28 mouse cellular contexts compared by ENCODE assay signal in genomic region chr2:154946921-154947320, GRCm38 (mm10).
"Had no signal": no experiment of that assay in that cellular context is flagged by ENCODE, and none has a peak within 500 bp of the region (broad histone marks: within the 10 kb centered on the region; RNA-seq: fewer than 3 reads in every experiment).

No protein-coding gene starts in this region.

- ATAC-seq: forebrain, embryonic 13.5 days; forebrain, embryonic 14.5 days; forebrain, embryonic 15.5 days; forebrain, embryonic 16.5 days; forebrain, postnatal 0 days had no signal

- H3K27ac ChIP-seq: embryonic facial prominence, embryonic 10.5 days; embryonic facial prominence, embryonic 12.5 days; embryonic facial prominence, embryonic 13.5 days; embryonic facial prominence, embryonic 15.5 days; forebrain, embryonic 10.5 days; forebrain, embryonic 12.5 days; forebrain, embryonic 13.5 days; forebrain, embryonic 15.5 days; gastrocnemius, adult 2 months; heart, adult 2 months had no signal

- H3K9ac ChIP-seq: embryonic facial prominence, embryonic 12.5 days; embryonic facial prominence, embryonic 13.5 days; embryonic facial prominence, embryonic 15.5 days; forebrain, embryonic 12.5 days; forebrain, embryonic 13.5 days; forebrain, embryonic 15.5 days; forebrain, postnatal 0 days had no signal

- H3K4me3 ChIP-seq: embryonic facial prominence, embryonic 10.5 days; embryonic facial prominence, embryonic 12.5 days; embryonic facial prominence, embryonic 13.5 days; embryonic facial prominence, embryonic 15.5 days; erythroblast, embryonic 14.5 days; forebrain, embryonic 10.5 days; forebrain, embryonic 12.5 days; forebrain, embryonic 13.5 days; forebrain, embryonic 15.5 days; gastrocnemius, adult 2 months; heart, adult 2 months had no signal

- DNase-seq: cerebellum, adult 2 months; cerebellum, adult 8-10 months; cerebellum, adult 9-10 months; cerebellum, adult 9-11 months; cerebellum, postnatal 10 days; cerebellum, postnatal 14 days; cerebellum, postnatal 25 days; cerebellum, postnatal 36 days; embryo, embryonic 11 days; forebrain, postnatal 0 days; gastrocnemius, adult 2 months; gastrocnemius, postnatal 10 days; gastrocnemius, postnatal 14 days; gastrocnemius, postnatal 25 days; gastrocnemius, postnatal 36 days; heart, adult 18-20 months; heart, adult 2 months had no signal

- H3K9me3 ChIP-seq: embryonic facial prominence, embryonic 10.5 days; embryonic facial prominence, embryonic 12.5 days; embryonic facial prominence, embryonic 13.5 days; embryonic facial prominence, embryonic 15.5 days; forebrain, embryonic 10.5 days; forebrain, embryonic 12.5 days; forebrain, embryonic 13.5 days; forebrain, embryonic 15.5 days had no signal

- H3K27me3 ChIP-seq: embryonic facial prominence, embryonic 12.5 days; embryonic facial prominence, embryonic 13.5 days; embryonic facial prominence, embryonic 15.5 days; forebrain, embryonic 15.5 days had no signal

- H3K4me2 ChIP-seq: embryonic facial prominence, embryonic 12.5 days; embryonic facial prominence, embryonic 13.5 days; embryonic facial prominence, embryonic 15.5 days; forebrain, embryonic 12.5 days; forebrain, embryonic 13.5 days; forebrain, embryonic 15.5 days had no signal

- H3K36me3 ChIP-seq: embryonic facial prominence, embryonic 10.5 days; embryonic facial prominence, embryonic 12.5 days; embryonic facial prominence, embryonic 13.5 days; embryonic facial prominence, embryonic 15.5 days; forebrain, embryonic 10.5 days; forebrain, embryonic 12.5 days; forebrain, embryonic 15.5 days had no signal
